Mouse (Mus musculus) neural tube, embryonic 14.5 days (tissue): ENCODE results near the gene Slc30a7. TPM values are rescaled to one million over a fixed set of nuclear protein-coding genes. Genes with fewer than 3 reads are reported as not detected.
"Not testable (repeated sequence)": the region's sequence is repeated elsewhere in the genome, so short reads cannot be mapped to it uniquely, and the experiment has no call there.

ENCODE experiments used
- ATAC-seq: fragments of 200-750 bp; cut with Nextera tagmentation; 2 replicates; pipeline ENCODE4 v1.8.0; 2017; ENCODE audit warnings: low read depth, mild to moderate bottlenecking, moderate TSS enrichment, moderate library complexity
- H3K27ac ChIP-seq: fragments of 300-500 bp; sonication (generic); 2 replicates; pipeline ENCODE4 v1.5.1; 2014; ENCODE audit warnings: low read depth, mild to moderate bottlenecking, control low read depth, low read length, moderate library complexity, mixed read lengths
- H3K27me3 ChIP-seq: fragments of 300-500 bp; sonication (generic); 2 replicates; pipeline ENCODE4 v1.6.1; 2014; ENCODE audit warnings: low read length; ENCODE audit not compliant: control insufficient read depth, insufficient read depth
- H3K36me3 ChIP-seq: fragments of 300-500 bp; sonication (generic); 2 replicates; pipeline ENCODE4 v1.6.1; 2014; ENCODE audit warnings: low read length, mixed read lengths; ENCODE audit not compliant: control insufficient read depth, insufficient read depth
- H3K4me1 ChIP-seq: fragments of 300-500 bp; sonication (generic); 2 replicates; pipeline ENCODE4 v1.6.1; 2014; ENCODE audit warnings: low read length; ENCODE audit not compliant: control insufficient read depth, insufficient read depth
- H3K4me2 ChIP-seq: fragments of 300-500 bp; sonication (generic); 2 replicates; pipeline ENCODE4 v1.6.1; 2014; ENCODE audit warnings: mild to moderate bottlenecking, low read depth, low read length, control low read depth
- H3K4me3 ChIP-seq: fragments of 300-500 bp; sonication (generic); 2 replicates; pipeline ENCODE4 v1.5.1; 2014; ENCODE audit warnings: low read depth, low read length, control low read depth, mixed read lengths
- H3K9ac ChIP-seq: fragments of 300-500 bp; sonication (generic); replicated peaks from 2 replicates; pipeline ENCODE4 v1.6.1; 2014; ENCODE audit warnings: low read depth, mild to moderate bottlenecking, control low read depth, low read length, mixed read lengths
- H3K9me3 ChIP-seq: fragments of 300-500 bp; sonication (generic); 2 replicates; pipeline ENCODE4 v1.6.1; 2016; ENCODE audit warnings: low read length; ENCODE audit not compliant: control insufficient read depth
- WGBS: fragments of 180-500 bp; shearing (Covaris S2); extraction: QIAGEN DNeasy Blood & Tissue Kit; methylation state at CpG from one replicate; pipeline ENCODE4 v1.1.7; 2014; 5-methylcytosine and 5-hydroxymethylcytosine counted together
- polyA plus RNA-seq: library from polyadenylated mRNA; unstranded; fragments of >200 nt; fragmentation: Nextera tagmentation; extraction: Ambion mirVana; gene quantifications from 2 replicates; pipeline ENCODE4 v1.2.1, GENCODE M21; 2014

Slc30a7 gene
- polyA plus RNA-seq, 1 experiment from 2014 or later: 20.5 TPM

GRCm38 (mm10) chr3:115924401-115925190, 82.6 kb downstream of the Slc30a7 start:
- WGBS: 93% methylated on average over 4 of the region's 4 CpGs
- Histone ChIP-seq H3K36me3 (0 out of 2 replicates have a peak, but pooled peaks cover 3% of the 10 kb centered on the region), H3K4me2 (no peak overlapping the region), H3K27ac (no peak overlapping the region), H3K4me3 (no peak overlapping the region), H3K27me3 (no peaks in the 10 kb centered on the region), H3K9ac (no peak overlapping the region), H3K9me3 (no peaks in the 10 kb centered on the region), H3K4me1 (no peaks in the 10 kb centered on the region)
- ATAC-seq: no peak

GRCm38 (mm10) chr3:115907406-115907805, 99.8 kb downstream of the Slc30a7 start:
- H3K4me1 ChIP-seq, H3K36me3 ChIP-seq: not testable (repeated sequence)

GRCm38 (mm10) chr3:115905567-115905966, 101.6 kb downstream of the Slc30a7 start:
- Histone ChIP-seq H3K4me1 (no peaks in the 10 kb centered on the region), H3K4me3 (no peak overlapping the region), H3K36me3 (peaks cover 4% of the 10 kb centered on the region; the same call in 1 of the 2 replicates), H3K9ac (no peak overlapping the region), H3K9me3 (no peaks in the 10 kb centered on the region), H3K27me3 (no peaks in the 10 kb centered on the region), H3K4me2 (no peak overlapping the region), H3K27ac (peak overlapping the region; percentile 12; the same call in 1 of the 2 replicates)
- peak; percentile 44; the same call in 1 of the 2 replicates for ATAC-seq
- 73% methylated on average over 4 of the region's 4 CpGs for WGBS

More at GRCm38 (mm10) chr3:115907406-115907805, 99.8 kb downstream of the Slc30a7 start:
- H3K9me3 ChIP-seq, H3K4me3 ChIP-seq, ATAC-seq, H3K27ac ChIP-seq, H3K4me2 ChIP-seq, H3K27me3 ChIP-seq, H3K9ac ChIP-seq: not testable (repeated sequence)
- 97% methylated on average over 10 of the region's 11 CpGs for WGBS

- no peak overlapping the region for H3K27ac ChIP-seq
- peak; percentile 92 for ATAC-seq
Observed at GRCm38 (mm10) chr3:115905067-115905466, 102.1 kb downstream of the Slc30a7 start.

GRCm38 (mm10) chr3:115902301-115902956, 104.8 kb downstream of the Slc30a7 start:
- Histone ChIP-seq H3K27me3 (no peaks in the 10 kb centered on the region), H3K27ac (no peak overlapping the region), H3K4me3 (no peak overlapping the region), H3K36me3 (peaks cover 4% of the 10 kb centered on the region; the same call in 1 of the 2 replicates), H3K4me2 (no peak overlapping the region), H3K9me3 (no peaks in the 10 kb centered on the region), H3K9ac (no peak overlapping the region), H3K4me1 (no peaks in the 10 kb centered on the region)
- ATAC-seq: no peak
- 90% methylated on average over 9 of the region's 9 CpGs for WGBS

More at GRCm38 (mm10) chr3:115905067-115905466, 102.1 kb downstream of the Slc30a7 start:
- 62% methylated on average over 3 of the region's 3 CpGs for WGBS
- Histone ChIP-seq H3K9ac (no peak overlapping the region), H3K4me1 (no peaks in the 10 kb centered on the region), H3K36me3 (peaks cover 4% of the 10 kb centered on the region; the same call in 1 of the 2 replicates), H3K4me3 (no peak overlapping the region), H3K9me3 (no peaks in the 10 kb centered on the region), H3K4me2 (no peak overlapping the region), H3K27me3 (no peaks in the 10 kb centered on the region)

- Histone ChIP-seq H3K4me1 (no peaks in the 10 kb centered on the region), H3K9ac (no peak overlapping the region), H3K9me3 (no peaks in the 10 kb centered on the region), H3K36me3 (0 out of 2 replicates have a peak, but pooled peaks cover 4% of the 10 kb centered on the region), H3K4me2 (no peak overlapping the region), H3K4me3 (no peak overlapping the region), H3K27ac (no peak overlapping the region), H3K27me3 (no peaks in the 10 kb centered on the region)
- no peak for ATAC-seq
- 66% methylated on average over 3 of the region's 3 CpGs for WGBS
Observed at GRCm38 (mm10) chr3:115898354-115898948, 108.8 kb downstream of the Slc30a7 start.

- no peaks in the 10 kb centered on the region for H3K9me3 ChIP-seq
- ATAC-seq: no peak
- 0 out of 2 replicates have a peak, but pooled peaks cover 3% of the 10 kb centered on the region for H3K4me1 ChIP-seq
- H3K36me3 ChIP-seq: no peaks in the 10 kb centered on the region
- no peak overlapping the region for H3K4me3 ChIP-seq
- H3K4me2 ChIP-seq: no peak overlapping the region
- H3K27me3 ChIP-seq: no peaks in the 10 kb centered on the region
- no peak overlapping the region for H3K27ac ChIP-seq
- H3K9ac ChIP-seq: no peak overlapping the region
- 34% methylated on average over 2 of the region's 2 CpGs for WGBS
Observed at GRCm38 (mm10) chr3:115893166-115893565, 114.0 kb downstream of the Slc30a7 start.

- Histone ChIP-seq H3K9me3 (no peaks in the 10 kb centered on the region), H3K9ac (no peak overlapping the region), H3K4me3 (no peak overlapping the region), H3K36me3 (no peaks in the 10 kb centered on the region), H3K27ac (no peak overlapping the region), H3K4me2 (no peak overlapping the region), H3K4me1 (0 out of 2 replicates have a peak, but pooled peaks cover 3% of the 10 kb centered on the region), H3K27me3 (no peaks in the 10 kb centered on the region)
- 49% methylated on average over 4 of the region's 4 CpGs for WGBS
- no peak for ATAC-seq
Observed at GRCm38 (mm10) chr3:115892341-115892740, 114.9 kb downstream of the Slc30a7 start.
